Mouse (Mus musculus) kidney, adult 8-10 months (tissue): ENCODE measurements around the gene Cyp2b13.
"Not testable (repeated sequence)": the region's sequence is repeated elsewhere in the genome, so short reads cannot be mapped to it uniquely, and the experiment has no call there.

ENCODE experiments used
- DNase-seq, 2 experiments: peaks; one replicate each; pipeline ENCODE4 v3.0.0; 2022

The Cyp2b13 gene

GRCm38 (mm10) chr7:26061197-26061596 lies at the start of gene Cyp2b13:
Cyp2b13 (plus strand) TSS chr7:26061497.
- not testable (repeated sequence) for DNase-seq

GRCm38 (mm10) chr7:26019814-26020332 lies 41.4 kb upstream of the Cyp2b13 start:
- not testable (repeated sequence) for DNase-seq

GRCm38 (mm10) chr7:26054885-26055630 lies 6.2 kb upstream of the Cyp2b13 start:
- DNase-seq: not testable (repeated sequence)

- DNase-seq: not testable (repeated sequence)
These were observed 10.4 kb downstream of the Cyp2b13 start for GRCm38 (mm10) chr7:26071677-26072076.

GRCm38 (mm10) chr7:26082595-26082994 lies 21.3 kb downstream of the Cyp2b13 start:
- DNase-seq: no peak

GRCm38 (mm10) chr7:26087391-26087790 lies 26.1 kb downstream of the Cyp2b13 start:
- no peak for DNase-seq

- peak in 1 of 2 experiments; percentile 20 for DNase-seq
These were observed 27.3 kb downstream of the Cyp2b13 start for GRCm38 (mm10) chr7:26088578-26088977.

GRCm38 (mm10) chr7:26139623-26140022 lies 78.3 kb downstream of the Cyp2b13 start:
- not testable (repeated sequence) for DNase-seq

GRCm38 (mm10) chr7:26143657-26144056 lies 82.4 kb downstream of the Cyp2b13 start:
- not testable (repeated sequence) for DNase-seq
